Mouse (Mus musculus) CH12.LX (cell line): Measurements from ENCODE around the gene Cradd. TPM values are rescaled to one million over a fixed set of nuclear protein-coding genes. Genes with fewer than 3 reads are reported as not detected.

Source experiments
- DNase-seq: peaks from one replicate; pipeline ENCODE4 v3.0.0-alpha.2; 2013; ENCODE audit errors: extremely low read depth
- H3K27ac ChIP-seq: 2 replicates; pipeline ENCODE4 v1.5.1; 2012; ENCODE audit warnings: low read depth, mild to moderate bottlenecking, control low read depth, moderate library complexity; ENCODE audit not compliant: insufficient read depth
- H3K27me3 ChIP-seq: replicated peaks from 2 replicates; pipeline ENCODE3; 2012; ENCODE audit warnings: inconsistent platforms
- H3K36me3 ChIP-seq, 2 experiments: replicated peaks in 1 of 2; 2 replicates each; pipeline versions ENCODE3 to v1.6.1; 2012; ENCODE audit warnings: inconsistent platforms in 1 of 2, low read length in 1 of 2, mild to moderate bottlenecking in 1 of 2, mixed read lengths in 1 of 2, moderate library complexity in 1 of 2; ENCODE audit not compliant: control insufficient read depth in 1 of 2, insufficient read depth in 1 of 2
- H3K4me1 ChIP-seq, 2 experiments: 2 replicates each; pipeline ENCODE4 v1.6.1; 2012; ENCODE audit warnings: inconsistent platforms in 1 of 2, moderate library complexity in 1 of 2; ENCODE audit not compliant: insufficient read depth in 2 of 2, control insufficient read depth in 1 of 2
- H3K4me2 ChIP-seq: 2 replicates; pipeline ENCODE4 v1.6.1; 2012; ENCODE audit warnings: low read depth, mild to moderate bottlenecking, control low read depth; ENCODE audit not compliant: poor library complexity, insufficient read depth, severe bottlenecking
- H3K4me3 ChIP-seq, 3 experiments: fragments of 150-350 bp in 1 of 3; sonication (generic) in 1 of 3; replicated peaks in 1 of 3; 2 replicates each; pipeline versions ENCODE3 to v1.5.1; 2011 to 2012; ENCODE audit warnings: low read depth in 2 of 3, low read length in 2 of 3, mild to moderate bottlenecking in 2 of 3, moderate library complexity in 2 of 3, control low read depth in 1 of 3, improper control_type of control experiment in 1 of 3, inconsistent platforms in 1 of 3, mixed read lengths in 1 of 3; ENCODE audit not compliant: poor library complexity in 1 of 3
- H3K79me2 ChIP-seq: replicated peaks from 2 replicates; pipeline ENCODE4 v1.6.1; 2012; ENCODE audit warnings: mild to moderate bottlenecking, moderate library complexity; ENCODE audit not compliant: control insufficient read depth, poor library complexity, insufficient read depth, severe bottlenecking; ENCODE audit errors: extremely low read depth
- H3K9ac ChIP-seq: 2 replicates; pipeline ENCODE4 v1.6.1; 2012; ENCODE audit warnings: low read depth, mild to moderate bottlenecking, control low read depth, moderate library complexity; ENCODE audit not compliant: insufficient read depth
- H3K9me3 ChIP-seq: replicated peaks from 2 replicates; pipeline ENCODE3; 2012; ENCODE audit warnings: low read length, inconsistent platforms, mixed read lengths
- CHD1 ChIP-seq: IDR thresholded peaks from 2 replicates; pipeline ENCODE4 v1.6.1; 2012; ENCODE audit warnings: low read depth, low read length, improper control_type of control experiment, inconsistent platforms
- CHD2 ChIP-seq: IDR thresholded peaks from 2 replicates; pipeline ENCODE4 v1.6.1; 2011; ENCODE audit warnings: low read length, improper control_type of control experiment
- ELF1 ChIP-seq: IDR thresholded peaks from 2 replicates; pipeline ENCODE4 v1.6.1; 2014; ENCODE audit warnings: low read depth, mild to moderate bottlenecking, inconsistent platforms, low read length, improper control_type of control experiment
- EP300 ChIP-seq: IDR thresholded peaks from 2 replicates; pipeline ENCODE4 v1.6.1; 2011; ENCODE audit warnings: low read length, improper control_type of control experiment
- HCFC1 ChIP-seq: IDR thresholded peaks from 2 replicates; pipeline ENCODE4 v1.6.1; 2012; ENCODE audit warnings: low read depth, mild to moderate bottlenecking, inconsistent platforms, low read length, improper control_type of control experiment
- IRF4 ChIP-seq: IDR thresholded peaks from 2 replicates; pipeline ENCODE4 v1.6.1; 2014; ENCODE audit warnings: low read depth, mild to moderate bottlenecking, inconsistent platforms, low read length, improper control_type of control experiment
- JUN ChIP-seq: IDR thresholded peaks from 2 replicates; pipeline ENCODE4 v1.6.1; 2011; ENCODE audit warnings: low read depth, mild to moderate bottlenecking, low read length, improper control_type of control experiment, moderate library complexity; ENCODE audit not compliant: insufficient read depth
- JUND ChIP-seq: conservative IDR thresholded peaks from 2 replicates; pipeline ENCODE4 v1.6.1; 2011; ENCODE audit warnings: low read depth, low read length, improper control_type of control experiment
- KAT2A ChIP-seq: IDR thresholded peaks from 2 replicates; pipeline ENCODE4 v1.6.1; 2012; ENCODE audit warnings: low read length, improper control_type of control experiment, inconsistent platforms; ENCODE audit not compliant: insufficient replicate concordance
- MAFK ChIP-seq: IDR thresholded peaks from 2 replicates; pipeline ENCODE4 v1.6.1; 2011; ENCODE audit warnings: low read length, improper control_type of control experiment; ENCODE audit not compliant: insufficient replicate concordance
- MAX ChIP-seq: IDR thresholded peaks from 2 replicates; pipeline ENCODE4 v1.6.1; 2011; ENCODE audit warnings: low read length, improper control_type of control experiment
- MEF2A ChIP-seq: IDR thresholded peaks from 2 replicates; pipeline ENCODE4 v1.6.1; 2014; ENCODE audit warnings: low read depth, mild to moderate bottlenecking, inconsistent platforms, low read length, improper control_type of control experiment, borderline replicate concordance
- MYC ChIP-seq: IDR thresholded peaks from 2 replicates; pipeline ENCODE4 v1.6.1; 2011; ENCODE audit warnings: low read depth, mild to moderate bottlenecking, improper control_type of control experiment, low read length
- NELFE ChIP-seq: IDR thresholded peaks from 2 replicates; pipeline ENCODE4 v1.6.1; 2011; ENCODE audit warnings: low read depth, low read length, improper control_type of control experiment
- PAX5 ChIP-seq: IDR thresholded peaks from 2 replicates; pipeline ENCODE4 v1.6.1; 2012; ENCODE audit warnings: low read length, inconsistent platforms, mixed read lengths
- POLR2A ChIP-seq: IDR thresholded peaks from 2 replicates; pipeline ENCODE4 v1.6.1; 2011; ENCODE audit warnings: low read depth, mild to moderate bottlenecking, improper control_type of control experiment, low read length
- RAD21 ChIP-seq: IDR thresholded peaks from 2 replicates; pipeline ENCODE4 v1.6.1; 2011; ENCODE audit warnings: low read depth, mild to moderate bottlenecking, low read length, improper control_type of control experiment, moderate library complexity
- RCOR1 ChIP-seq: conservative IDR thresholded peaks from 2 replicates; pipeline ENCODE4 v1.6.1; 2012; ENCODE audit warnings: low read depth, mild to moderate bottlenecking, inconsistent platforms, low read length, improper control_type of control experiment
- SIN3A ChIP-seq: IDR thresholded peaks from 2 replicates; pipeline ENCODE4 v1.6.1; 2012; ENCODE audit warnings: low read length, improper control_type of control experiment, inconsistent platforms
- TBP ChIP-seq: conservative IDR thresholded peaks from 2 replicates; pipeline ENCODE4 v1.6.1; 2011; ENCODE audit warnings: low read depth, low read length, improper control_type of control experiment
- TCF12 ChIP-seq: IDR thresholded peaks from 2 replicates; pipeline ENCODE4 v1.6.1; 2014; ENCODE audit warnings: low read depth, mild to moderate bottlenecking, inconsistent platforms, low read length, improper control_type of control experiment
- USF2 ChIP-seq: conservative IDR thresholded peaks from 2 replicates; pipeline ENCODE4 v1.6.1; 2011; ENCODE audit warnings: low read depth, low read length, improper control_type of control experiment
- ZKSCAN1 ChIP-seq: IDR thresholded peaks from 2 replicates; pipeline ENCODE4 v1.6.1; 2012; ENCODE audit warnings: low read depth, inconsistent platforms, low read length, improper control_type of control experiment, borderline replicate concordance
- ZMIZ1 ChIP-seq: IDR thresholded peaks from 2 replicates; pipeline ENCODE4 v1.6.1; 2012; ENCODE audit warnings: low read depth, mild to moderate bottlenecking, inconsistent platforms, low read length, improper control_type of control experiment
- ZNF384 ChIP-seq: IDR thresholded peaks from 2 replicates; pipeline ENCODE4 v1.6.1; 2012; ENCODE audit warnings: low read depth, low read length, improper control_type of control experiment, inconsistent platforms
- dilution Hi-C: fragments of 300-500 bp; cut with MboI; formaldehyde crosslinking; loops from 2 replicates; pipeline ENCODE4 v1.14.3; 2020; ENCODE audit warnings: low sequenced_read_pairs; ENCODE audit not compliant: extremely low pct_unique_long_range_greater_than_20kb, extremely low pct_ligation_motif_present
- in situ Hi-C: fragments of 300-500 bp; cut with MboI; formaldehyde crosslinking; loops from 3 replicates; pipeline ENCODE4 v1.14.3; 2019; ENCODE audit warnings: low sequenced_read_pairs, low pct_ligation_motif_present, low pct_unique_long_range_greater_than_20kb, mixed read lengths
- polyA plus RNA-seq: library from polyadenylated mRNA; unstranded; fragments of >175 nt; gene quantifications from 2 replicates; pipeline ENCODE4 v1.2.1, GENCODE M21; 2012; ENCODE audit warnings: low read depth; ENCODE audit not compliant: insufficient read length
- total RNA-seq, 2 experiments: library from RNA; depleted of rRNA; stranded (reverse); fragments of 300-350 nt in 1 of 2; fragments of >200 nt in 1 of 2; gene quantifications; 2 replicates each; pipeline ENCODE4 v1.2.3; 2012 to 2014

Gene Cradd
- total and polyA plus RNA-seq, 3 experiments: 5.6 to 8.8 (median 5.6) TPM

GRCm38 (mm10) chr10:95244961-95245679 lies 78.8 kb downstream of the Cradd start:
- dilution Hi-C loops: no loop called here
- no peak for DNase-seq
- in situ Hi-C loops: no loop called here

GRCm38 (mm10) chr10:95239196-95240069 lies 84.5 kb downstream of the Cradd start:
- no peak for TF ChIP-seq MAX
- TF ChIP-seq KAT2A: no peak
- TF ChIP-seq RCOR1: no peak
- no peak for TF ChIP-seq POLR2A
- TF ChIP-seq TCF12: no peak
- TF ChIP-seq EP300: no peak
- TF ChIP-seq RAD21: no peak
- no peak for TF ChIP-seq MAFK
- TF ChIP-seq CHD2: no peak
- TF ChIP-seq ZKSCAN1: no peak
- TF ChIP-seq ELF1: no peak
- TF ChIP-seq IRF4: no peak
- no peak for TF ChIP-seq TBP
- no peak for TF ChIP-seq ZNF384
- no peak for TF ChIP-seq SIN3A
- TF ChIP-seq PAX5: no peak
- no peak for TF ChIP-seq MEF2A
- Histone ChIP-seq H3K27me3 (no peaks in the 10 kb centered on the region), H3K36me3 (no peaks in the 10 kb centered on the region), H3K79me2 (no peaks in the 10 kb centered on the region), H3K27ac (no peak overlapping the region), H3K4me2 (no peak overlapping the region), H3K9me3 (no peaks in the 10 kb centered on the region), H3K4me3 (no peak overlapping the region), H3K9ac (no peak overlapping the region), H3K4me1 (no peaks in the 10 kb centered on the region)
- dilution Hi-C loops (no loop called here), in situ Hi-C loops (no loop called here)
- no peak for DNase-seq

More at GRCm38 (mm10) chr10:95244961-95245679, 78.8 kb downstream of the Cradd start:
- Histone ChIP-seq H3K4me1 (peaks cover 0 to 9% of the 10 kb centered on the region in 2 experiments; a peak in 1 of 4 replicates), H3K9ac (no peak overlapping the region), H3K27me3 (no peaks in the 10 kb centered on the region), H3K4me2 (no peak overlapping the region), H3K36me3 (no peaks in the 10 kb centered on the region), H3K4me3 (no peak overlapping the region), H3K79me2 (no peaks in the 10 kb centered on the region), H3K27ac (no peak overlapping the region), H3K9me3 (no peaks in the 10 kb centered on the region)
- TF ChIP-seq MAX (no peak), KAT2A (no peak), RCOR1 (no peak), MAFK (no peak), JUN (no peak), IRF4 (no peak), ZMIZ1 (no peak), MYC (no peak), ZNF384 (no peak), POLR2A (no peak), NELFE (no peak), ELF1 (no peak), ZKSCAN1 (no peak), USF2 (no peak), SIN3A (no peak), HCFC1 (no peak), CHD1 (no peak), RAD21 (no peak), JUND (no peak)
